Mouse (Mus musculus) lung, embryonic 14.5 days (tissue): Measurements from ENCODE around the gene Tanc1. TPM values are rescaled to one million over a fixed set of nuclear protein-coding genes. Genes with fewer than 3 reads are reported as not detected.

ENCODE experiments used
- ATAC-seq: fragments of 200-750 bp; cut with Nextera tagmentation; 2 replicates; pipeline ENCODE4 v1.8.0; 2017; ENCODE audit warnings: mild to moderate bottlenecking, moderate TSS enrichment, moderate library complexity; ENCODE audit not compliant: insufficient read depth
- DNase-seq: peaks from one replicate; pipeline ENCODE4 v3.0.0-alpha.2; 2015
- H3K27ac ChIP-seq: fragments of 300-500 bp; sonication (generic); 2 replicates; pipeline ENCODE4 v1.5.1; 2014; ENCODE audit warnings: low read depth, mild to moderate bottlenecking, moderate library complexity
- H3K27me3 ChIP-seq: fragments of 300-500 bp; sonication (generic); 2 replicates; pipeline ENCODE4 v1.6.1; 2014; ENCODE audit warnings: low read length, control low read depth; ENCODE audit not compliant: insufficient read depth
- H3K36me3 ChIP-seq: fragments of 300-500 bp; sonication (generic); 2 replicates; pipeline ENCODE4 v1.6.1; 2014; ENCODE audit warnings: control low read depth; ENCODE audit not compliant: insufficient read depth
- H3K4me1 ChIP-seq: fragments of 300-500 bp; sonication (generic); 2 replicates; pipeline ENCODE4 v1.6.1; 2014; ENCODE audit warnings: antibody characterized with exemption, control low read depth; ENCODE audit not compliant: insufficient read depth
- H3K4me2 ChIP-seq: fragments of 300-500 bp; sonication (generic); 2 replicates; pipeline ENCODE4 v1.6.1; 2014; ENCODE audit warnings: mild to moderate bottlenecking
- H3K4me3 ChIP-seq: fragments of 300-500 bp; sonication (generic); 2 replicates; pipeline ENCODE4 v1.5.1; 2014; ENCODE audit warnings: low read depth, low read length
- H3K9ac ChIP-seq: fragments of 300-500 bp; sonication (generic); 2 replicates; pipeline ENCODE4 v1.6.1; 2014
- H3K9me3 ChIP-seq: fragments of 300-500 bp; sonication (generic); 2 replicates; pipeline ENCODE4 v1.6.1; 2016; ENCODE audit warnings: low read depth, low read length, control low read depth
- CTCF ChIP-seq: IDR thresholded peaks from 2 replicates; pipeline ENCODE4 v1.5.1; 2016; ENCODE audit warnings: antibody characterized with exemption, low read depth
- WGBS: fragments of 180-500 bp; shearing (Covaris S2); extraction: QIAGEN DNeasy Blood & Tissue Kit; methylation state at CpG from one replicate; pipeline ENCODE4 v1.1.7; 2014; 5-methylcytosine and 5-hydroxymethylcytosine counted together
- polyA plus RNA-seq: library from polyadenylated mRNA; unstranded; fragments of >200 nt; fragmentation: Nextera tagmentation; extraction: Ambion mirVana; gene quantifications from 2 replicates; pipeline ENCODE4 v1.2.1, GENCODE M21; 2014

Gene Tanc1
- polyA plus RNA-seq, 1 experiment from 2014 or later, result 31.0 TPM

DNA sequence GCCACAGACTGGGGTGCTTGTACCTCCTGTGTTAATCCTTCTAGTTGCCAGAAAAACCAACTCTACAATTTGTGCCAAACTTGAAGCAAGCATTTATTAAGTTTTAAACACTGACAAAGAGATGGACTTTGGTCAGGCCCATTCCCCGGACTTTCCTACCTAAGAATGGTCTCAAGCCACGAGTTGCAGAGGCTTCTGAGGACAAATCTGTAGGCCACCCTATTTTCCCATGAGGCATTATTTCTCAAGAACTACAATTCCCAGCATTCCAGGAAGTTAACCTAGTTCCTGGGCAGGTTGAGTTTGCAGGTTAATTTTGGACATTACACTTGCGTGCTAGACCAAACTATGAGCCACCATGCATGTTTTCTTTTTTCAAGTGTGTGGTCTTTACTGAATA is 85.3 kb downstream of the Tanc1 start:
- Histone ChIP-seq H3K9me3 (no peaks in the 10 kb centered on the region), H3K4me3 (no peak overlapping the region), H3K4me1 (peaks cover 17% of the 10 kb centered on the region), H3K27ac (peak overlapping the region; percentile 69; the same call in 1 of the 2 replicates), H3K36me3 (0 out of 2 replicates have a peak, but pooled peaks cover 7% of the 10 kb centered on the region), H3K4me2 (no peak overlapping the region), H3K27me3 (no peaks in the 10 kb centered on the region), H3K9ac (no peak overlapping the region)
- DNase-seq (no peak), ATAC-seq (no peak)
- WGBS, result 70% methylated on average over 3 of the region's 3 CpGs
- TF ChIP-seq CTCF, result no peak

DNA sequence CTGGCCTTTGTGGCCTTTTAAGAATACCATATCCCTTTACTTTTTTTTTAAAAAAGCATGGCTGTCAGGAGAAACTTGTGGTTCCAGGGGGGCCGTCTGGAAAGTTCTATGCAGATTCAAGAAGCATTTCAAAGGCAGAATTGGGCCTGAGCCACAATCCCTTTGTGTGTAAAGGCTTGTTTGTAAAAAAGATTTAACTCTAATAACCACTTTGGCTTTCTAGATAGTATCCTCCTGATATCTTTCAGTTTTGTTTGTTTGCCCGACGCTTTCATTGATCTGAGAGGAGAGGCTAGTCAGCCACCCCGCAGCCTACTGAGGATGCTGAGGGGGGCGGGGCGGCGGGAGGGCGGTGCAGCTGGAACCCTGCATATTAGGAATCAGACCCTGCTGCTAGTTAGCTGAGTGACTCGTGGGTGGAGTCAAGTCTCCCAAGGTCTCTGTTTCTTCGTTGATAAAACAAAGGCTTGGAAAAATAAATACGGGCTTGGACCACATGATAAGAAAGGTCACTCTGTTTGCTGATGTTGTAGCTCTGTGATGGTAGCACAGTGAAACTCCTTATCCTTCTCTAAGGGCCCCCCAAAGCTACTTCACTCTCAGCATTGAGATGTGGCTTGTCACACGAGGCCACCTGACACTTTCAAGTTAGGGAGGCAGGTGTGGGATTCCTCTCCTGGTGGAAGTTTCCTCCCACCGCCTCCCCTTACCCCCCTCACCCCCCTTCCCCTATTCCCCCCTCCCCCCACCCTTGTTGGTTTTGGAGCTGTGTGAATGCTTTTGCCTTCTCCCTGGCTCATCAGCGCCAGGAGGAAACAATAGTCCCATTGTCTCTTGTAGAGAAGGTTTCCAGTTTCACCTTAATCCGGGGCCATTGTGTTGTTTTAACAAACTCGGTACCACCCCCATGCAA is 86.1 kb downstream of the Tanc1 start:
- ATAC-seq (peak; percentile 81), DNase-seq (peak; percentile 67)
- Histone ChIP-seq H3K36me3 (0 out of 2 replicates have a peak, but pooled peaks cover 7% of the 10 kb centered on the region), H3K27me3 (no peaks in the 10 kb centered on the region), H3K4me3 (0 out of 2 replicates have a peak overlapping the region, but pooled peaks have one; percentile 5), H3K27ac (peak overlapping the region; percentile 69; the same call in 1 of the 2 replicates), H3K9me3 (no peaks in the 10 kb centered on the region), H3K9ac (peak overlapping the region; percentile 3; the same call in 1 of the 2 replicates), H3K4me1 (peaks cover 16% of the 10 kb centered on the region), H3K4me2 (peak overlapping the region; percentile 48)
- no peak for TF ChIP-seq CTCF
- 5% methylated on average over 16 of the region's 16 CpGs for WGBS

DNA sequence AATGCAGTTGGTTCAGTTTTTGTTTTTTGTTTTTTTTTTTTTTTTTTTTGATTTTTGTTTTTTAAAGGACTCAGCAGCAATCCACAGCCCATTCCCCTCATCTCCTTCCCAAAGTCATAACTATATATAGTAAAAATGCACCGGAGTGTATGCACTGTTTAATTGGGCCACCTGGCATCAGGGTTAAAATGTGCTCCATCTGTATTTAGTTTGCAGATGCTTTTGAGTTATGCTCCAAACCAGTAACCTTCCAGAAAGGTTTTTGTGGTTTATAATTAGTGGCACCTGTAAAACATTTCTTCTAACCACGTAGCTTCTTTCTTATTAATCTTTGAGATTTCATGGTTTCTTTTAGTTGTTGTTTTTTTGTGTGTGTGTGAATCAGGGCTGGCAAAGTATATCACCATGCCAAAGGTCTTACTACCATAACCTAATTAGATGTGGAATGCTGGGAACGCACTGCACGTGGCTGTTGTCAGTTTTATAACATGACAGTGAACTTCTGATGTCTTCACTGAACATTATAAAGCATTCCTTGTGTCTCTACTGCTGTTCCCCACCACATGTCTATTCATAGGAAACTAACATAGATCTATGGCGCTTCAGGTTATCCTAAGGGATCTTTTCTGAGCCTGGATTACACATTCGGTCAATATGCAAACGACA is 86.9 kb downstream of the Tanc1 start:
- H3K27me3 ChIP-seq, result no peaks in the 10 kb centered on the region
- 46% methylated on average over 7 of the region's 7 CpGs for WGBS
- no peak for DNase-seq
- no peaks in the 10 kb centered on the region for H3K9me3 ChIP-seq
- H3K4me2 ChIP-seq, result no peak overlapping the region; the same call in 1 of the 2 replicates
- ATAC-seq, result no peak
- no peak overlapping the region for H3K4me3 ChIP-seq
- TF ChIP-seq CTCF, result no peak
- H3K9ac ChIP-seq, result no peak overlapping the region
- H3K36me3 ChIP-seq, result 0 out of 2 replicates have a peak, but pooled peaks cover 7% of the 10 kb centered on the region
- H3K4me1 ChIP-seq, result peaks cover 9% of the 10 kb centered on the region; the same call in 1 of the 2 replicates
- no peak overlapping the region for H3K27ac ChIP-seq

DNA sequence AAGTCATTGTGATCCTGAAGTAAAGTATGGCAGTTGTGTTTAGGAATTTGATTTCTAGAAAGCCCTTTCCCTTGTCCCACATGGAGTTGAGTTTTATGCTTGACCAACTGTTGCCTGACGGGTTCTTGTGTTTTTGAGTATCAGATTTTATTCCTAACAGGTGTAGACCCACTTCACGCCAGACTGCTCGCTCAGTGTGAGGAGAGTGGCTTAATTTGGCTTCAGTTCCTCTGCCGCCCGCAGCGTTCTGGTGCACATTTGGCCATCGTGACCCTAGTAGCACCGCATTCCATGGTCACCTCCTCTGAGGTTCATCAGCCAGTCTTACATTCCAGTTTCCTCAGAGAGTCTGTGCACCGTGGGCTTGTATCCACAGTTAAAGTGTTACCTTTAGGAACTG is 88.1 kb downstream of the Tanc1 start:
- Histone ChIP-seq H3K4me1 (peaks cover 9% of the 10 kb centered on the region; the same call in 1 of the 2 replicates), H3K36me3 (0 out of 2 replicates have a peak, but pooled peaks cover 7% of the 10 kb centered on the region), H3K9ac (no peak overlapping the region), H3K4me2 (no peak overlapping the region), H3K4me3 (no peak overlapping the region), H3K27ac (no peak overlapping the region), H3K27me3 (no peaks in the 10 kb centered on the region), H3K9me3 (no peaks in the 10 kb centered on the region)
- TF ChIP-seq CTCF, result no peak
- WGBS, result 56% methylated on average over 9 of the region's 9 CpGs
- no peak for ATAC-seq
- DNase-seq, result no peak

DNA sequence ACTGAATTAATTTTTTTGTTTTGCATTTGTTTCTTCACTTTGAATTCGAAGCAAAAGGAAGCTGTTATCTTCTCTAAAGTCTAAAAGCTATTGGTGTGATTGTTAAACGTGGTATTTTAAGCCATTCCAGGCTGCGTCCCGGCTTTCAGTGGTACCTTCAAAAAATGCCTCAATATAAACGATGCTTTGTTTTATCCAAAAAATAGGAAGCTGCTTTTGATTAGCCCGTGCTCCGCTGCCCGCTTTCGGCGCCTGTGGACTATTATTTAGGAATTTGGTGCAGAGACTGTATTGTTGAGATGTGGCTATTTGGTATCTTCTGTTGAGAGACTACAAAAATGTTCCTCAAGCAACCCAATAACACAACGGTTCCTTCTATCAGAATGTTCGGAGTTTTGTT is 93.4 kb downstream of the Tanc1 start:
- no peak overlapping the region for H3K9ac ChIP-seq
- H3K4me2 ChIP-seq, result no peak overlapping the region
- 86% methylated on average over 12 of the region's 12 CpGs for WGBS
- H3K9me3 ChIP-seq, result no peaks in the 10 kb centered on the region
- H3K27ac ChIP-seq, result no peak overlapping the region
- no peak for DNase-seq
- no peaks in the 10 kb centered on the region for H3K27me3 ChIP-seq
- no peak for TF ChIP-seq CTCF
- no peak for ATAC-seq
- H3K36me3 ChIP-seq, result 0 out of 2 replicates have a peak, but pooled peaks cover 7% of the 10 kb centered on the region
- H3K4me3 ChIP-seq, result no peak overlapping the region
- no peaks in the 10 kb centered on the region for H3K4me1 ChIP-seq

GRCm38 (mm10) chr2:59706806-59707205 is 95.0 kb downstream of the Tanc1 start:
- Histone ChIP-seq H3K27me3 (no peaks in the 10 kb centered on the region), H3K4me2 (no peak overlapping the region), H3K9me3 (no peaks in the 10 kb centered on the region), H3K9ac (no peak overlapping the region), H3K4me1 (no peaks in the 10 kb centered on the region), H3K27ac (no peak overlapping the region), H3K4me3 (no peak overlapping the region), H3K36me3 (no peaks in the 10 kb centered on the region)
- no peak for TF ChIP-seq CTCF
- DNase-seq (peak; percentile 68), ATAC-seq (peak; percentile 64)
- 59% methylated on average over 12 of the region's 12 CpGs for WGBS
